Mouse (Mus musculus) CD4-positive naive resting alpha-beta T cell, adult 57 days (primary cell): ENCODE results near the gene Pcp4l1. TPM values are rescaled to one million over a fixed set of nuclear protein-coding genes. Genes with fewer than 3 reads are reported as not detected.

Source experiments
- total RNA-seq: library from RNA; stranded (reverse); gene quantifications from one replicate; pipeline ENCODE4 v1.2.4, GENCODE M21; 2023

Gene Pcp4l1
- total RNA-seq = not detected

GRCm38 (mm10) chr1:171195887-171196397 lies at the start of gene Pcp4l1:
Gene Pcp4l1 (minus strand): TSS chr1:171196268.

GRCm38 (mm10) chr1:171234126-171234525 lies 38.1 kb upstream of the Pcp4l1 start, which contains the start of gene Fcer1g:
Gene Fcer1g (minus strand): TSS chr1:171234365.

GRCm38 (mm10) chr1:171224857-171225256 lies 28.8 kb upstream of the Pcp4l1 start, which contains the start of gene Apoa2:
Gene Apoa2 (plus strand): TSS chr1:171225054.

GRCm38 (mm10) chr1:171222238-171223155 lies 26.4 kb upstream of the Pcp4l1 start, which contains the start of gene Tomm40l:
Gene Tomm40l (minus strand): TSS chr1:171222514.

GRCm38 (mm10) chr1:171213801-171214496 lies 17.9 kb upstream of the Pcp4l1 start, which contains the start of gene Nr1i3:
Gene Nr1i3 (plus strand): TSS chr1:171213970.

GRCm38 (mm10) chr1:171149974-171150760 lies 45.9 kb downstream of the Pcp4l1 start, which contains the start of the genes Sdhc and Mpz:
Gene Sdhc (minus strand): TSS chr1:171150603.
Gene Mpz (plus strand): TSS chr1:171150711.

Other genes with a start within 250 kb of the Pcp4l1 start
- 8.7 TPM for gene Fcgr2b, start 219.7 kb downstream of the Pcp4l1 start, total RNA-seq
- gene Fcgr4, start 177.3 kb downstream of the Pcp4l1 start, total RNA-seq = 0.47 TPM
- gene Fcgr3, start 131.3 kb downstream of the Pcp4l1 start, total RNA-seq = 5.6 TPM
- gene Cfap126, start 82.3 kb downstream of the Pcp4l1 start, total RNA-seq = not detected
- gene Sdhc, start 45.7 kb downstream of the Pcp4l1 start, total RNA-seq = 113 TPM
- gene Mpz, start 45.6 kb downstream of the Pcp4l1 start, total RNA-seq = not detected
- not detected for gene Nr1i3, start 17.7 kb upstream of the Pcp4l1 start, total RNA-seq
- gene Tomm40l, start 26.2 kb upstream of the Pcp4l1 start, total RNA-seq = 21.0 TPM
- gene Apoa2, start 28.8 kb upstream of the Pcp4l1 start, total RNA-seq = not detected
- 15.1 TPM for gene Fcer1g, start 38.1 kb upstream of the Pcp4l1 start, total RNA-seq
- gene Adamts4, start 54.2 kb upstream of the Pcp4l1 start, total RNA-seq = not detected
- gene Ndufs2, start 55.1 kb upstream of the Pcp4l1 start, total RNA-seq = 115 TPM
- gene B4galt3, start 74.1 kb upstream of the Pcp4l1 start, total RNA-seq = 70.7 TPM
- gene Ppox, start 84.9 kb upstream of the Pcp4l1 start, total RNA-seq = 52.3 TPM
- 51.6 TPM for gene Usp21, start 91.7 kb upstream of the Pcp4l1 start, total RNA-seq
- gene Ufc1, start 98.8 kb upstream of the Pcp4l1 start, total RNA-seq = 46.1 TPM
- 28.3 TPM for gene Dedd, start 132.9 kb upstream of the Pcp4l1 start, total RNA-seq
- gene Nit1, start 149.4 kb upstream of the Pcp4l1 start, total RNA-seq = 28.5 TPM
- 69.8 TPM for gene Pfdn2, start 149.4 kb upstream of the Pcp4l1 start, total RNA-seq
- gene Klhdc9, start 164.5 kb upstream of the Pcp4l1 start, total RNA-seq = 0.98 TPM
- gene Nectin4, start 173.8 kb upstream of the Pcp4l1 start, total RNA-seq = 0.15 TPM
- gene Arhgap30, start 192.7 kb upstream of the Pcp4l1 start, total RNA-seq = 202 TPM
- 92.7 TPM for gene Usf1, start 215.0 kb upstream of the Pcp4l1 start, total RNA-seq
- gene Tstd1, start 222.6 kb upstream of the Pcp4l1 start, total RNA-seq = 4.4 TPM
- gene F11r, start 241.3 kb upstream of the Pcp4l1 start, total RNA-seq = 1.1 TPM